In genomic region chr12:25095538-25095937, GRCm38 (mm10) we compare ENCODE assay signal across 8 mouse cellular contexts. TPM values are rescaled to one million over a fixed set of nuclear protein-coding genes. Genes with fewer than 3 reads are reported as not detected.
A peak's percentile ranks its signal among the peaks of the same experiment; 100 is the strongest.
DNase-seq lines count a peak whose midpoint lies in the region; ATAC-seq lines count a peak whose summit lies in the region.

No protein-coding gene starts in this region.

- WGBS in limb, embryonic 12.5 days = under 1% methylated on average over 19 of the region's 19 CpGs

- H3K9ac ChIP-seq in limb, embryonic 12.5 days (replicated peaks) = peak overlapping the region; percentile 78

- no peak for DNase-seq in cerebellum, postnatal 25 days
- DNase-seq in frontal cortex, adult 2 months (ENCODE audit: extremely low spot score in 1 of 2, low spot score in 1 of 2) = no peak
- no peak for DNase-seq in cerebellum, adult 11-12 months

- H3K36me3 ChIP-seq in megakaryocyte, embryonic 14.5 days (replicated peaks; ENCODE audit: low read length) = peaks cover 8% of the 10 kb centered on the region
- no peaks in the 10 kb centered on the region for H3K36me3 ChIP-seq in limb, embryonic 12.5 days

- H3K9me3 ChIP-seq in megakaryocyte, embryonic 14.5 days = no peaks in the 10 kb centered on the region
- no peaks in the 10 kb centered on the region for H3K9me3 ChIP-seq in limb, embryonic 12.5 days

- peak overlapping the region; percentile 80 for H3K4me2 ChIP-seq in limb, embryonic 12.5 days

- peaks cover 47% of the 10 kb centered on the region for H3K27me3 ChIP-seq in megakaryocyte, embryonic 14.5 days (replicated peaks)
- no peaks in the 10 kb centered on the region for H3K27me3 ChIP-seq in limb, embryonic 12.5 days

- peaks cover 76% of the 10 kb centered on the region for H3K4me1 ChIP-seq in megakaryocyte, embryonic 14.5 days
- peaks cover 33% of the 10 kb centered on the region for H3K4me1 ChIP-seq in limb, embryonic 12.5 days (replicated peaks)

- ATAC-seq in cerebellum, adult (ENCODE audit: insufficient number of reproducible peaks, low FRiP score, low TSS enrichment) = 0 out of 2 replicates have a peak, but pooled peaks have one; percentile 1
- no peak for ATAC-seq in megakaryocyte, adult 5-6 weeks (ENCODE audit: poor library complexity, severe bottlenecking)
- ATAC-seq in limb, embryonic 12.5 days (ENCODE audit: insufficient number of reproducible peaks, insufficient read depth, low FRiP score, low TSS enrichment, low read depth) = no peak
- 0 out of 2 replicates have a peak, but pooled peaks have one; percentile 0 for ATAC-seq in neutrophil, adult 5-6 weeks (ENCODE audit: extremely low read depth, insufficient number of reproducible peaks, low FRiP score, poor library complexity, severe bottlenecking)

- H3K4me3 ChIP-seq in megakaryocyte, embryonic 14.5 days (replicated peaks) = peak overlapping the region; percentile 95
- H3K4me3 ChIP-seq in limb, embryonic 12.5 days (replicated peaks) = peak overlapping the region; percentile 59

- peak overlapping the region; percentile 99 for H3K27ac ChIP-seq in limb, embryonic 12.5 days

RNA-seq across cellular contexts. Expression of gene Id2, which starts 1.4 kb away (rescaled TPM):
- 8.1 TPM in 1 of 2 replicates, not detected in the other for polyA plus RNA-seq in megakaryocyte, embryonic 14.5 days (2012; ENCODE audit: insufficient read depth, low replicate concordance)
- 188 and 198 TPM in 2 replicates for total RNA-seq in megakaryocyte, adult 5-6 weeks (2015)
- 96.7 and 108 TPM in 2 replicates for total RNA-seq in megakaryocyte, adult 5-6 weeks (2017)
- 370 and 373 TPM in 2 replicates for polyA plus RNA-seq in limb, embryonic 12.5 days (2016; fragmentation: Nextera tagmentation; extraction: Ambion mirVana)
- 18.7 and 33.8 TPM in 2 replicates for total RNA-seq in neutrophil, adult 5-6 weeks (2017)
- 188 and 189 TPM in 2 replicates for polyA plus RNA-seq in frontal cortex, adult 2 months (2012; rRNA removed)

Comparison
In these comparisons a context has a peak if more than half of its experiments do, and no peak if none do; other contexts are left out.
1. ATAC-seq: peak in cerebellum, adult (single experiment) and neutrophil, adult 5-6 weeks (single experiment); none in megakaryocyte, adult 5-6 weeks (single experiment) and limb, embryonic 12.5 days (single experiment).
2. RNA of gene Id2, which starts 1.4 kb away (polyA plus RNA-seq): 370 to 373 TPM in limb, embryonic 12.5 days and 188 to 189 TPM in frontal cortex, adult 2 months; 8.1 TPM in megakaryocyte, embryonic 14.5 days; every median in the first group is over 10 times any median in the second.